Mouse (Mus musculus) mouse trophoblast stem cell (cell line): ENCODE data around the gene Eml1.

Experiments
- in situ Hi-C, 2 experiments: fragments of 300-500 bp; cut with MseI, MboI; formaldehyde crosslinking; loops; 2 replicates in 1 of 2; 3 replicates in 1 of 2; pipeline ENCODE4 v1.15.1; 2025

Eml1 gene

DNA sequence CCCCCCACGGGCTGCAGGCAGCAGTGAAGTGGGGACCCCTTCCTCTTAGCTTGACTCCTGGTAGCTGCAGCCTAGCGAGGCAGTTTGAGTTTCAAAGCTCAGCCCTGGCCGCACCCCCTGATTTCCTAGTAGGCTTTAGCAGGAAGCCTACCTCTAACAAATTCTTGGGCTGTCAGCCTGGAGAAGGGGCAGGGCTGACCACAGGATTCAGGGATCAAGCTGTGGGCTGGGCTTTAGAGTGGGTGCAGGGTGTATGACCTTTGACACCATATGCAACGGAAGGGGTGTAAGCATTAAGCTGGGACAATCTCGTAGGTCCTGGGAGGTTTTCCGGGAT, 640 bp downstream of the Eml1 start:
- in situ Hi-C loops: loop anchor here in 1 of 2 experiments (25.0 kb wide), 1 partner anchor 116 kb away; no protein-coding TSS in a partner anchor

DNA sequence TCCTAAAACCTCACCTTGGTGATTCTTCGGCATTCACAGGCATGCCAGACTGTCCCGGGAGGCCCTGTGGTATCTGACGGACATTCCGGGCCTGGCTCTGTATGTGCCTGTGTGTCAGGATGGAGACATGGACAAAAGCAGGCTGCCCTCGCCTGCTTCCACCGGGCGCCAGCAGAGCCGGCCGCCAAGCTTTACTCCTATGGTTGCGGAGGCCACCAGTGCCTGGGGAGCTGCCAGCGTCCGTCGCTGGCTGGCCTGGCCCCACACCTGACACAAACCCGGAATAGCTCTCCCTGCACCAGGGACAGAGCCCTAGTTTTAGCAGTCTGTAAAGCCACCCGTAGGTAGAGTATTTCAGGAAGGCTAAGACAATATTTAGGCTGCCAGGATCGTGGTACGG, 1.5 kb downstream of the Eml1 start:
- in situ Hi-C loops: loop anchor here in 1 of 2 experiments (25.0 kb wide), 1 partner anchor 115 kb away; no protein-coding TSS in a partner anchor

GRCm38 (mm10) chr12:108373611-108374010, 2.9 kb downstream of the Eml1 start:
- in situ Hi-C loops: loop anchor here in 1 of 2 experiments (25.0 kb wide), 1 partner anchor 114 kb away; no protein-coding TSS in a partner anchor

DNA sequence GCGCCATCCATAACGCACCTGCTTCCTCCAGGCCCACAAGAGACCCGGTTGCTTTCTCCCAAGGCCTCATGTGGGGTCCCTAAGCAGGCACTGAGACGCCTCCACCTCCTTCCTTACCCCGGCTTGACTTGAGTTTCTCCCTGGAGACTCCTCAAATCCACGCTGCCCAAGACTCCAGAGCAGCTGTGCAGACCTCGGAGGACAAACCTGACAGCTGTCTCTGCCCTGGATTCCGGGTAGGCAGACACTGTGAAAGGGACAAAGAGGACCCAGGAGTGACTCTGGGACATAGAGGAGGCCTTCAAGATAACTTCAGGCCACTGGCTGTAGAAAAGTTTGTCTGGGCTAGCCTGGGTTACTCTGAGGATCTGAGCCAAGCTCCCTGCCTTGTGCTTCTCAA, 3.9 kb downstream of the Eml1 start:
- in situ Hi-C loops: loop anchor here in 1 of 2 experiments (25.0 kb wide), 1 partner anchor 113 kb away; no protein-coding TSS in a partner anchor

GRCm38 (mm10) chr12:108378379-108379133, 7.8 kb downstream of the Eml1 start:
- in situ Hi-C loops: no loop called here

- in situ Hi-C loops: no loop called here
Measured at GRCm38 (mm10) chr12:108386476-108387232, 15.9 kb downstream of the Eml1 start.

DNA sequence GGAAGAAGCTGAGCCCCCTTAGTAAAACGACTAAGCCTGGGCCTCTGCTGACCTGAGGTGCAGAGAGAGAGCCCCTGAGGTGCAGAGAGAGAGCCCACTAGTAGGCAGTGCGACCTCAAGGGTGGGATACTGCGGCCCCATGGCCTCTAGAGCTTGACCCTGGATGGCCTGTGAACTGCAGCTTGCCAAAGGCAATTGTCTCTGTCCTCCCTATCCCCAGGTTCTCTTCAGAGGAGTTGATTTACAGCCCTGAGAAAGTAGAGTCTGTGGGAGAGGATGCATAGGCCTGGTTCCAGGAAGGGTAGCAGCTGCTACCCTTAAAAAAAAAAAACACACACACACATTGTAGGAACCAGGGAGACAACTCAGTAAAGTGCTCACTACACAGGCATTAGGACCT, 19.0 kb downstream of the Eml1 start:
- in situ Hi-C loops: no loop called here

DNA sequence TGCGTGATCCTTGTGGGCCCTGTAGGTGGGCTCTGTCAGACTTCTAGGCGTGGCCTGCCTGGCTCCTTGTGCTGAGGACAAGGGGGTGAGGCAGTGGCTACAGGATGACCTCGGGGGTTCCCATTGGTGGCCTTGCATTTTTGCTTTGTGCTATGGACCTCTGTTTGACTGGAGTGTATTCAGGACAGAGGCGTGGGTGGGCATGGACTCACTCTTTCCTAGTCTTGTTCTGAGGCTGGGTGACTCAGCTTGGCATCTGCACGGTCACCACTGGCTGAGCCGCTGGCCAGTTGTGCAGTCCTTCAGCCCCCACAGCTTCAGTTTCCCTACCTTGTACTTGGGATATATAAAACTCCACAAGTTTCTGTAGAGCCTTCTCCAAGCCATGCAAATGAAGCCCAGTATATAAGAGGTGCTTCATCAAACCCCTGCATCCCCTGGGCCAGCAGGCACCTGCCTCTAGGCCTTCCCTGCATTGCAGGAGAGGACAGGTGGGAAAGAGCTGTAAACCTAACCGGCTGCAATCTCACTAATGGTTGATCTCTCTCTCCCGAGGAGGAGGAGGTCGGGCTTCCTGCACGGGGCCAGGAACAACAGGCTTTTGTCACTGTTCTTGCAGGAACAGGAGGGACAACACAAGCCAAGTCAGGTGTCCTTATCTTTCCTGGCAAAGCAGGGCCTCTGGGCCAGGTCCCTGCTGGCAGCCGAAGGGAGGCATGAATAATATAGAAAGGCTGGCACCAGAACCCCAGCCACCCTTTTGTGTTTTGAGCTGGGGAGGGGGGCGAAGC, 21.7 kb downstream of the Eml1 start:
- in situ Hi-C loops: no loop called here

DNA sequence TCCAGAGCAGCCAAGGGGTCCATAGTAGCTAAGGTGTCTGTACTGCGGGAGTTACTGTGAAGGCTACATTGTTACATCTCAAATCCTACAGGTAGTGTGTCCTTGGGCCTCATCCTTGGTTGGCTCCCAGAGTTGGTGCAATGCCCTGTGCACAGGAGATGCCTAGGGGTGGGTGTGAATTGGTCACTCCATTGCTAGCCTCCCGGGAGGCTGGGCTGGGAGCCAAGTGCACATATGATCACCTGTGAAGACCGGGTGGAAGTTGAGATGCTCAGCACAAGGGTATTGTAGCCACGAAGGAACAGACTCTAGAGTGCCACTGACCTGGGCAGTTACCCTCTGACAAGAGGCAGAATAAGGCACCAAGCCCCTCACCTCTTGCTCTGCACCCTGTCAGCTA, 22.3 kb downstream of the Eml1 start:
- in situ Hi-C loops: no loop called here

- in situ Hi-C loops: no loop called here
Measured at GRCm38 (mm10) chr12:108393637-108394036, 22.9 kb downstream of the Eml1 start.

DNA sequence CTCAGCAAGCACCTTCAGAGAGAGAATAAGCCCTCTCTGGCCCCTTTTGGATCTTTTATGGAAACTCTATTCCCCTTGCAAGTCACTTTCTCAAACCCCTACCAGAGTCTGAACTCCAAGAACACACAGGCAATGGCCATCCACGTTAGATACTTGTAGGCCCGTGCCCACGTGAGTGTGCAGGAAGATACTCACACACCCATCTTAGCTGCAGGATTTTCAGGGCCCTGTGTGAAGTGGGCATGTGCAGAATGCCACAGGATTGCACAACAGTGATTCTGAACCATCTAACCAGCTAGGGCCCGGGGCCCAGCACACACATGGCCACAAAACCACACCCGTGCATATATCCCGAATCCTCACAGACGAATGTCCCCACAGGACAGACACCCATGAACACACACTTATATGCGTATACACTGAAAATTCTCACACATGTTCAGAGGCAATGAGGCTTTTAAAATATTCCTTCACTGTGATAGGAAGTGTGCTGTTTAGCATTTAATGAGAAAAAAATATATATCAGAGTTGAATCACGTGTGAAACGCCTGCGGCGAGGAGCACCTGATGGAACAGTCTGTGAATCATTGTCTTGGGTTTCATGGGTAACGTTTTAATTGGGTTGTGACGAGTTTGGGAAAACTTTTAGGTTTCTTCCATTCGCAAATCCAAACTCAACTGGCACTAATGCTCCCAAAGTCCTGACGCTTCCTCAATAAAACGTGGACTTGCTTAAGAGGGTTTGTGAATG, 24.0 kb downstream of the Eml1 start:
- in situ Hi-C loops: no loop called here

GRCm38 (mm10) chr12:108395285-108395660, 24.5 kb downstream of the Eml1 start:
- in situ Hi-C loops: no loop called here

DNA sequence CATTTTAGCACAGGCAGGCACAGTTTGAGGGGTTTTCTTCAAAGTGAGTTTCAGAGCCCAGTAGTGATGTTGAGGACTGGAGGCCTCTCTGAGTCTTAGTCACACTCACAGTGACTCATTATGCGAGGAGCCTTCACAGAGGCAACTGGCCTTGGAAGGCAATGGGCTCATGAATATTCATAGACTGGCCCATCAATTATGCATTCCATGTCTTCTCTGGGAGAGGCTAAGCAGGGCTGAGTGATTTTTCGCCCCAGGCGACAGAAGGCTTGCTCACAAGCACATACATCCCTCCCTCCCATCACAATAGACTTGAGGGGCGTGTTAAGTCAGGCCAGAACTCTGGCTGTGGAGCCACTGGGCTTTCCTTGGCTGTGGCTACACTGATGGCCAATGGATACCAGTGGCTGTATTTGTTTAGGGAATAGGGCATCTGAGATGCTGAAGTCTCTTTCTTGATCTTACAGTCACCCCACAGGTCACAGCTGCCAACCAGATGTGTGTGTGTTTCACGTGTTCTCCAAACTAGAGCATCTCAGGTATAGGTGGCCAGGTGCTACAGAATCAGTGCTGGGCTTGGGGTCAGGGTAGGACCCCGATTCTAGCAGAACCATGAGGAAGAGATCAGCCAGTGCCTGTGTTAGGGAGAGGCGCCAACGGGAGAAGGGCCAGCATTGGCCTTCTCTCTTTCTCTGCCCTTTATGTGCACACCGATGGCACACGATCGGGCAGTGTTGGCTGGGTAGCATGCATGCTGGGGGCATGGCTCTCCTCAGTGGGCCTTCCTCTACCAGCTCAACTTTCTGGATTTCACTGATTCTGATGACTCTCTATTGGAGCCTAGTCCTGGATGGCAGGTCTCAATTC, 25.6 kb downstream of the Eml1 start:
- in situ Hi-C loops: no loop called here

- in situ Hi-C loops: no loop called here
Measured at GRCm38 (mm10) chr12:108398681-108399080, 27.9 kb downstream of the Eml1 start.

DNA sequence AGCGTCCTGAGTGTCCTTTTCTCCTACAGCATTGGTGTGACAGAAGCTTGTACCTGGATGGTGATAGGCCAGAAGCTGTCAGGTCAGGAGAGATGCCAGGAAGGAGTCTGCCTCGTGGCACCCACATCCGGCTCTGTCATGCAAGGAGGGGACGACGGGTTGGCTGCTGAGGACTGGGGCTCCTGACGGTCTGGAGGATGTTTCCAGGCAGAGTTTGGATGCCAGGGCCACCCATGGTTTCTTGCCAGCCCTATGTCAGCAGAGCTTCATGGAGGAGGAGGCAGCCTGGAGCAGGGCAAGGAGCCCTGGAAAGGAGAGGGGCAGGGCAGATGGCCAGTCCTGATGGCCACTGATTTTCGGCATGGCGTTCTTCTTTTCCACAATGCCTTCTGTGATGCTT, 28.4 kb downstream of the Eml1 start:
- in situ Hi-C loops: no loop called here

- in situ Hi-C loops: no loop called here
Measured at GRCm38 (mm10) chr12:108400951-108401350, 30.2 kb downstream of the Eml1 start.

GRCm38 (mm10) chr12:108403957-108404356, 33.2 kb downstream of the Eml1 start:
- in situ Hi-C loops: no loop called here

- in situ Hi-C loops: no loop called here
Measured at GRCm38 (mm10) chr12:108409100-108409499, 38.3 kb downstream of the Eml1 start.

GRCm38 (mm10) chr12:108410416-108411208, 39.9 kb downstream of the Eml1 start:
- in situ Hi-C loops: no loop called here

DNA sequence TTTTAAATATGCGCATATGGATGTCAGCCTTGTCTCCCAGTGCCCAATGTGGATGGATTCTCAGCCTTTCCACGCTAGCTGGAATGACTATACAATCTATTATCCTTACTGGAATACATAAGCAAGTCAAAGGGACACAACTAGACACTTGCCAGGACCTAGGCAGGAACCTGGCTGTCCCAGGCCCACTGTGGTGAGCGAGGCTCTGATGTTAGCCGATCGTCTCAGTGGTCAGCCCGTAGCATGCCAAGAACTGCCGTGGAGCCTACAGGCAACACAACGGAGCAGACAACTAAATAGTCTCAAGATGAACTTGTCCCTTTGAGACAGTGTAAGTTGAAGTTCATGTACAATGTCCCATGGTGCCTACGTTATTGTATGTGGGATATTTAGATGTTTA, 44.2 kb downstream of the Eml1 start:
- in situ Hi-C loops: no loop called here
